Mouse (Mus musculus) intestine, embryonic 15.5 days (tissue): ENCODE data around the gene Omd. TPM values are rescaled to one million over a fixed set of nuclear protein-coding genes. Genes with fewer than 3 reads are reported as not detected.
"Not testable (repeated sequence)": the region's sequence is repeated elsewhere in the genome, so short reads cannot be mapped to it uniquely, and the experiment has no call there.

Experiments
- ATAC-seq: fragments of 200-750 bp; cut with Nextera tagmentation; 2 replicates; pipeline ENCODE4 v1.8.0; 2017; ENCODE audit warnings: moderate TSS enrichment, moderate library complexity
- H3K27ac ChIP-seq: fragments of 300-500 bp; sonication (generic); 2 replicates; pipeline ENCODE4 v1.5.1; 2015; ENCODE audit warnings: mild to moderate bottlenecking, inconsistent platforms
- H3K27me3 ChIP-seq: fragments of 300-500 bp; sonication (generic); replicated peaks from 2 replicates; pipeline ENCODE4 v1.6.1; 2015; ENCODE audit warnings: inconsistent platforms
- H3K36me3 ChIP-seq: fragments of 300-500 bp; sonication (generic); 2 replicates; pipeline ENCODE4 v1.6.1; 2015; ENCODE audit warnings: inconsistent platforms
- H3K4me1 ChIP-seq: fragments of 300-500 bp; sonication (generic); replicated peaks from 2 replicates; pipeline ENCODE4 v1.6.1; 2015; ENCODE audit warnings: inconsistent platforms
- H3K4me2 ChIP-seq: fragments of 300-500 bp; sonication (generic); replicated peaks from 2 replicates; pipeline ENCODE4 v1.6.1; 2015; ENCODE audit warnings: mild to moderate bottlenecking, inconsistent platforms
- H3K4me3 ChIP-seq: fragments of 300-500 bp; sonication (generic); replicated peaks from 2 replicates; pipeline ENCODE4 v1.5.1; 2015; ENCODE audit warnings: inconsistent platforms
- H3K9ac ChIP-seq: fragments of 300-500 bp; sonication (generic); 2 replicates; pipeline ENCODE4 v1.6.1; 2015; ENCODE audit warnings: inconsistent platforms
- H3K9me3 ChIP-seq: fragments of 300-500 bp; sonication (generic); 2 replicates; pipeline ENCODE4 v1.6.1; 2016; ENCODE audit warnings: inconsistent platforms
- WGBS: fragments of 180-500 bp; shearing (Covaris S2); methylation state at CpG from one replicate; pipeline ENCODE4 v1.1.7; 2015; 5-methylcytosine and 5-hydroxymethylcytosine counted together
- polyA plus RNA-seq: library from polyadenylated mRNA; unstranded; fragments of >200 nt; fragmentation: Nextera tagmentation; extraction: Ambion mirVana; gene quantifications from 2 replicates; pipeline ENCODE4 v1.2.1, GENCODE M21; 2015

The Omd gene
- polyA plus RNA-seq, 1 experiment from 2014 or later = 0.68 TPM

DNA sequence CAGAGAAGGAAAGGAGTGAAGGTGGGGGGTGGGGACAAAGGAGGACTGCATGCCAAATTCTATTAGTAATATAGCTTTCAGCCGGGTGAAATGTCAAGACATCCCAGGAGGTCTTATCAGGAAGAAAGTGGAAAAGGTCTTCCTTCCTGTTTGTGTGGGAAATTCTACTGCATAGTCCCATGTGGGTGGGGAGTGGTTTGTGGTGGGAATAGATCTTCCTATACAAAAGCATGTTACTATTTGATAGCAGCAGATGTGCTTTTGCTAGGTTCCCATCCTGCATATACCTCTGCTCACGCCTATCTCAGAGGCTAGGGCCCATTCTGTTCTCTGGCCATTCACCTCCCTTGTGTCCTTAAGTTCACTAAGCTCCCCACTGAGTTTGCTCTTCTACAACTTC, 21.4 kb upstream of the Omd start:
- Histone ChIP-seq H3K4me2 (no peak overlapping the region), H3K27me3 (no peaks in the 10 kb centered on the region), H3K4me1 (no peaks in the 10 kb centered on the region), H3K9ac (no peak overlapping the region), H3K9me3 (no peaks in the 10 kb centered on the region), H3K27ac (no peak overlapping the region), H3K4me3 (no peak overlapping the region), H3K36me3 (no peaks in the 10 kb centered on the region)
- WGBS = 60% methylated on average over 2 of the region's 2 CpGs
- no peak for ATAC-seq

DNA sequence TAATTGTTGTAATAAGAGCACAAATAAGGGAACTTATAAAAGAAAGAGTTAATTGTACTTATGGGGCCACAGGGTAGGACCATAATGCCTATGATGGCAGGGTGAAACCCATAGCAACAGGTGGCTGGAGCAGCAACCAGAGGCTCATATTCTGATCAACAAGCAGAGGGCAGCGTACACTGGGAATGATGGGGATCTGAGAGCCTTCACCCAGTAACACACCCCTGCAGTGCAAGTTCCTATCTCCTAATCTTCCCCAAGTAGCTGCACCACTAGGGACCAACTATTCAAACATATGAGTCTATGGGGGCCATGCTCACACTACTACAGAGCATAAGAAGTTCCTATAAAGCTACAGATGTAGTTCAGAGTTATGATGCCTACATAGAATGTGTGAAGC, 17.9 kb upstream of the Omd start:
- Histone ChIP-seq H3K4me3 (no peak overlapping the region), H3K36me3 (no peaks in the 10 kb centered on the region), H3K4me1 (no peaks in the 10 kb centered on the region), H3K27ac (no peak overlapping the region), H3K27me3 (no peaks in the 10 kb centered on the region), H3K9ac (no peak overlapping the region), H3K4me2 (no peak overlapping the region), H3K9me3 (no peaks in the 10 kb centered on the region)
- WGBS = 91% methylated on average over 1 of the region's 1 CpGs
- no peak for ATAC-seq

DNA sequence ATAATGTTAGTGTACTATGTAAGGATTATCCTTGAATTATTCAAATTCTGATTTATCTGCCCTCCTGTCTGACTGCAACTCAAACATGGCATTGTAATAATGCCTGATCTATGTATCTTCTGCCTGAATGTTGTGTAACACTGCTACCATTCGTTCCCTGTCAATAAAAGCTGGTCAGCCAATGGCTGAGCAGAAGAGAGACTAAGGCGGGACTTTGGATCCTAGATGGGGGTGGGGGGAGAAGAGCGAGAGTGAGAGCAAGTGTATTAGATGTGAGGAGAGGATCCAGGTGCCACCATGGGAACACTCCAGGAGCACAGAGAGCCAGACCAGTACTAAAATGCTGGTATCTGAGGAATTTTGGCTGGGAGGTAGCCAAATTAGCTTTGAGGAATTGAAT, 11.9 kb upstream of the Omd start:
- Histone ChIP-seq H3K36me3 (no peaks in the 10 kb centered on the region), H3K4me1 (no peaks in the 10 kb centered on the region), H3K27me3 (no peaks in the 10 kb centered on the region), H3K9me3 (no peaks in the 10 kb centered on the region), H3K9ac (no peak overlapping the region), H3K4me2 (no peak overlapping the region), H3K27ac (no peak overlapping the region), H3K4me3 (no peak overlapping the region)
- ATAC-seq = no peak
- 68% methylated on average over 3 of the region's 3 CpGs for WGBS

- H3K27ac ChIP-seq = no peak overlapping the region
- H3K9me3 ChIP-seq = no peaks in the 10 kb centered on the region
- H3K9ac ChIP-seq = no peak overlapping the region
- H3K36me3 ChIP-seq = no peaks in the 10 kb centered on the region
- H3K4me1 ChIP-seq = no peaks in the 10 kb centered on the region
- no peak overlapping the region for H3K4me2 ChIP-seq
- ATAC-seq = no peak
- WGBS = 68% methylated on average over 2 of the region's 2 CpGs
- H3K4me3 ChIP-seq = no peak overlapping the region
- H3K27me3 ChIP-seq = no peaks in the 10 kb centered on the region
These were observed 10.8 kb upstream of the Omd start for GRCm38 (mm10) chr13:49571418-49571817.

DNA sequence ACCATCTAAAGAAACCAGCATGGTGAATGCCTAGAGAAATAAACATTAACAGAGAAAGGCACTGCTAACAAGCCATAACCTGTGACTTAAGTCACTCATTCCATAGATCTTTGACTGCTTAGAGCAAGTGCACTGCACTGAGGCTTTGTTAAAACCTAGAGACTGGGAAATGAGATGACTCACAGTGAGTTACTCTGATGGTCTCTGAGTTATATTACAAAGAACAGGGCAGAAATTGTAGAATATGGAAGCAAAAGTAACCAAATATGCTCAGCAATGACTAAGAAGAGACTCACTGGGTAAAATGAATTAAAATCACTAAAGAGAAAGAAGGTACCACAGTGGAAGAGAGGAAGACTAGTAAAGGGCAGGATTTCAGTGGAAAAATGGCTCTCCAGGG, 1.6 kb downstream of the Omd start:
- ATAC-seq = no peak
- H3K9ac ChIP-seq = no peak overlapping the region
- no peak overlapping the region for H3K27ac ChIP-seq

GRCm38 (mm10) chr13:49584307-49585005, 2.2 kb downstream of the Omd start:
- Histone ChIP-seq H3K27me3 (no peaks in the 10 kb centered on the region), H3K4me1 (no peaks in the 10 kb centered on the region), H3K27ac (no peak overlapping the region), H3K9me3 (no peaks in the 10 kb centered on the region), H3K36me3 (no peaks in the 10 kb centered on the region), H3K4me3 (no peak overlapping the region), H3K4me2 (no peak overlapping the region), H3K9ac (no peak overlapping the region)
- 69% methylated on average over 8 of the region's 8 CpGs for WGBS
- ATAC-seq = no peak

More for the DNA sequence above, 1.6 kb downstream of the Omd start:
- Histone ChIP-seq H3K9me3 (no peaks in the 10 kb centered on the region), H3K4me2 (no peak overlapping the region), H3K27me3 (no peaks in the 10 kb centered on the region), H3K36me3 (no peaks in the 10 kb centered on the region), H3K4me3 (no peak overlapping the region), H3K4me1 (no peaks in the 10 kb centered on the region)

DNA sequence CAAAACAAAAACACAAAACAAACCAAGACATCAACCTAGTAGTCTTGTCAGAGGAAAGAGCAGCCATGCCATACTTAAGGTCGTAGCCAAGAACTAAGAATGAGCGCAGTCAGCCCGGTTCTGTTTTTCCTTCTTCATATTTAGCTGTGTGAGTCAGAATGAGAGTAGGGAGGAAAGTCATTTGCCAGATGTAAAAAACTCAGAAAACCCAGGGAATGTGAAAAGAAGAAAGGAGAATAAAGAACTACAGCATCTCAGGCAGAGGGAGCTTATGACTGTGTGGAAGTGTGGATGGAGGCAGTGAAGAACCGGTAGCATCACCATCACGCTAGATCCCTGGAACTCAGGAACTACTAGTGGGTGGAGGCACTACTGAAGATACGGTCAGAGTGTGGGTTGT, 3.8 kb downstream of the Omd start:
- Histone ChIP-seq H3K4me2 (no peak overlapping the region), H3K9me3 (no peaks in the 10 kb centered on the region), H3K27ac (no peak overlapping the region), H3K36me3 (no peaks in the 10 kb centered on the region), H3K9ac (no peak overlapping the region), H3K4me1 (no peaks in the 10 kb centered on the region), H3K27me3 (no peaks in the 10 kb centered on the region), H3K4me3 (no peak overlapping the region)
- 95% methylated on average over 6 of the region's 6 CpGs for WGBS
- ATAC-seq = no peak

GRCm38 (mm10) chr13:49602541-49602940, 20.3 kb downstream of the Omd start:
- not testable (repeated sequence) for ATAC-seq, H3K27me3 ChIP-seq, H3K36me3 ChIP-seq, H3K9ac ChIP-seq, H3K27ac ChIP-seq, H3K4me1 ChIP-seq, H3K4me3 ChIP-seq, H3K9me3 ChIP-seq, H3K4me2 ChIP-seq
- WGBS = 83% methylated on average over 2 of the region's 2 CpGs

DNA sequence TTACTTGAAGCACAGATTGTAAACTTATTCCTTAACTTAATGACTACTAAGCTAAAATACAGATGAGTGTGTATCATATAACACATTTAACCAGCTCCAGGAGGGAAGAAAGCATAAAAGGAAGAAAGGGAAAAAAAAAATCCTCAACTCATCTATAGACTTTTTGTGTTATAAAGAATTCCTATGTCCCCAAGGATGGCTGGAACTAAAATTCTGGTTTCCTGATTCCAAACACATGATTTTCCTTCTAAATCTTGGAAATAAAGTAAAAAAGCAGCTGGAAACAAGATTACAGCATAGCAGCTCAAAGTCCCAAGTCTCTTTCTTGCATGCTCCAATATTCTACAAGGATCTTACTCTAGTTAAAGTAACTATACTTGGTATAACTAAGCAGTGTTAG, 21.3 kb downstream of the Omd start:
- Histone ChIP-seq H3K27me3 (no peaks in the 10 kb centered on the region), H3K9me3 (no peaks in the 10 kb centered on the region), H3K36me3 (no peaks in the 10 kb centered on the region), H3K4me2 (no peak overlapping the region), H3K9ac (no peak overlapping the region), H3K27ac (no peak overlapping the region), H3K4me3 (no peak overlapping the region), H3K4me1 (no peaks in the 10 kb centered on the region)
- ATAC-seq = no peak

DNA sequence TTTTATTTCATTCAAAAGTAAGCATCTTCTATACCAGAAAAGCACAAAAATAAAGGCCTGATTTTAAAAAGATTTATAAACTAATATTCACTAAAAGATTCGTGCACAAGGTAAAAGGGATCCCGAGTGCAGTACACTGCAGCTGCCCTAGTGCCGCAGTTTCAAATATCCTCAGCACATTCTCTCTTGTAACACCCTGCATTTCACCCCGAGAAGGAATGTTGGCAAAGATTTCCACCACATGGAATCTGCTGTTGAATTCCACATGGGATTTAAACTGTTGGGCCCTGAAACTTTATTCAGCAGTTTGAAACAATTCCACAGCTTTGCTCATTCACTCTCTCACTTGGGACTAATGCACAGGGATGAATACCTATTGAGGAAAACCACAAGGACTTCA, 25.5 kb downstream of the Omd start, which contains the start of gene Ogn:
Gene Ogn, plus strand, starts transcription at position 333 of the 400 bp plus-strand sequence.
- no peaks in the 10 kb centered on the region for H3K36me3 ChIP-seq
- ATAC-seq = no peak
- H3K4me3 ChIP-seq = 0 out of 2 replicates have a peak within 1 kb of the TSS, but pooled peaks have one; percentile 7
- no peaks in the 10 kb centered on the region for H3K4me1 ChIP-seq
- WGBS = 41% methylated on average over 4 of the region's 4 CpGs
- no peak within 1 kb of the TSS for H3K27ac ChIP-seq
- H3K9ac ChIP-seq = no peak within 1 kb of the TSS
- peak within 1 kb of the TSS; percentile 13; the same call in 1 of the 2 replicates for H3K4me2 ChIP-seq
- no peaks in the 10 kb centered on the region for H3K9me3 ChIP-seq
- H3K27me3 ChIP-seq = no peaks in the 10 kb centered on the region

DNA sequence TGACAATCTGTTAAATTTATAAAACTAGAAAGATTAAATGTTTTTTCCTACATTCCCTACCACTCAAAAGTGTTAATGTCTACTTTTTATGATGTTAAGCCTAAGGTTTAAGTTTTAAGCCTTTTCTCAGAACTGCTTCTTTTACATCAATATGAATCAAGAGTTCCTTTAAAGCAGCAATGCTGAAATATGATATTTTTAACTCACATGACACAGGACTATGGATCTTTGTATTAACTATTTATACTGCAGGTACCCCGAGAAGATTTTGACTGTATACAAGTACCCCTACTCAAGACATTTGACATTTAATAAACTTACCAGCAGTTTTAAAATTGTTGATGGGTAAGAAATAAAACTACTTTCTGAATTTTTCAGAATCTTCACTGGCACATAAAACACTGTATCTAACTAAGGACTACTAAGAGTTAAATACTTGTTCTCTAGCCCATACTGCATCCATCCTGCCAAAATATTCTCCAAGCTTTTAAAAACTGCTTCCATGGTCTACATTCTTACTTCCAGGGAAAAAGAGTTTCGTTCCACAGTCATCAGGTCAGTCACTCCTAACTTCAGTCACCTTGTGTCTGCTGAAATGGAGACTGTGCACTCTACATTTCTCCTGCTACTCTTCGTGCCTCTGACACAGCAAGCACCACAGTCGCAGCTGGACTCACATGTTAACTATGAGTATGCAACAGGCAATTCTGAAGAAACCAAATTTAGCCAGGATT, 26.5 kb downstream of the Omd start:
- Histone ChIP-seq H3K9ac (no peak overlapping the region), H3K27me3 (no peaks in the 10 kb centered on the region), H3K4me3 (peak overlapping the region; percentile 7; the same call in 1 of the 2 replicates), H3K4me2 (peak overlapping the region; percentile 13; the same call in 1 of the 2 replicates), H3K36me3 (no peaks in the 10 kb centered on the region), H3K27ac (no peak overlapping the region), H3K9me3 (no peaks in the 10 kb centered on the region), H3K4me1 (no peaks in the 10 kb centered on the region)
- ATAC-seq = no peak
- 53% methylated on average over 4 of the region's 4 CpGs for WGBS

DNA sequence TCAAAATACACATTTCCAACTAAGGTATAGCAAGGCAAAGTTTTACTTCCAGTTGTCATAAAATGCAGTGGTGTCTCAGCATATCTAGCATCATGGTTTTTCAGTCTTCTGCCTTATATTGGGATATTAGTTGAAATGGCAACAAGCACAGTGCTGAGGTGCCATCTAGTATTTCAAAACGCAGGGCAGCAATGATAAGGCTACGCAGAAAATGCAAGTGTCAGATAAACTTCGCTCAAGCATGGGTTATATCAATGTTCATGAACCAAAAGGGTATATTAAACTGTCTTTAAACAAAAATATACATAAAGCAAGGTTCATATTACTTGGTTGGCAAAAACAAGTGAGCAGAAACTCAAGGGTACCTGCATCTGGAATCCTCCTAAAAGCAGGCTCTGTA, 34.8 kb downstream of the Omd start:
- no peaks in the 10 kb centered on the region for H3K4me1 ChIP-seq
- no peaks in the 10 kb centered on the region for H3K27me3 ChIP-seq
- no peak overlapping the region for H3K27ac ChIP-seq
- H3K4me2 ChIP-seq = no peak overlapping the region
- H3K4me3 ChIP-seq = no peak overlapping the region
- H3K9ac ChIP-seq = no peak overlapping the region
- ATAC-seq = no peak
- H3K9me3 ChIP-seq = no peaks in the 10 kb centered on the region
- H3K36me3 ChIP-seq = no peaks in the 10 kb centered on the region
- 92% methylated on average over 3 of the region's 3 CpGs for WGBS

- no peaks in the 10 kb centered on the region for H3K27me3 ChIP-seq
- H3K27ac ChIP-seq = no peak overlapping the region
- H3K4me3 ChIP-seq = no peak overlapping the region
- no peaks in the 10 kb centered on the region for H3K9me3 ChIP-seq
- H3K36me3 ChIP-seq = no peaks in the 10 kb centered on the region
- H3K4me1 ChIP-seq = no peaks in the 10 kb centered on the region
- ATAC-seq = no peak
- no peak overlapping the region for H3K4me2 ChIP-seq
- H3K9ac ChIP-seq = no peak overlapping the region
These were observed 36.1 kb downstream of the Omd start for GRCm38 (mm10) chr13:49618365-49618764.
